Mouse (Mus musculus): Measurements from ENCODE around the gene Ppy. TPM values are rescaled to one million over a fixed set of nuclear protein-coding genes. Genes with fewer than 3 reads are reported as not detected.

The Ppy gene
- polyA plus RNA-seq, 1 experiment from 2014 or later = not detected

DNA sequence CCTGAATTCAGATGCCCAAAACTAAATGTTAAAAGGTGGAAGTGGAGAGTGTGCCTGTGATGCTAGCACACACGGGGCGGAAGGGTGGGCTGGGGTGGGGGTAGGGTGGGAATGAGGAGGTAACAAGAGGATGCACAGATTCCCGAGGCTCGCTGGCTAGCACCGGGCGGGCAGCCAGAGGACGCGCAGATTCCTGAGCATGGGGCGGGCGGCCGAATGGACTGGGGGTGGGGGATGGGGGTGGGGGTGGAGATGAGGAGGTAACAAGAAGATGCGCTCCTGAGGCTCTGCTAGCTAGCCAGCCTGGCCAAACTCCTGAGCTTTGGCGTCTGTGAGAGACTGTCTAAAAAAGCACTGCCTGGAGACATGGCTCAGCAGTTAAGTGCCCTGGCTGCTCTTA lies 30.7 kb downstream of the Ppy start:
- no peak overlapping the region for H3K27ac ChIP-seq
- no peaks in the 10 kb centered on the region for H3K79me2 ChIP-seq (ENCODE audit: inconsistent target)
- no peak overlapping the region for H3K4me3 ChIP-seq (ENCODE audit: inconsistent target)
- no peaks in the 10 kb centered on the region for H3K36me3 ChIP-seq (ENCODE audit: inconsistent target)
- WGBS (ENCODE audit: missing documents) = 37% methylated on average over 8 of the region's 13 CpGs

DNA sequence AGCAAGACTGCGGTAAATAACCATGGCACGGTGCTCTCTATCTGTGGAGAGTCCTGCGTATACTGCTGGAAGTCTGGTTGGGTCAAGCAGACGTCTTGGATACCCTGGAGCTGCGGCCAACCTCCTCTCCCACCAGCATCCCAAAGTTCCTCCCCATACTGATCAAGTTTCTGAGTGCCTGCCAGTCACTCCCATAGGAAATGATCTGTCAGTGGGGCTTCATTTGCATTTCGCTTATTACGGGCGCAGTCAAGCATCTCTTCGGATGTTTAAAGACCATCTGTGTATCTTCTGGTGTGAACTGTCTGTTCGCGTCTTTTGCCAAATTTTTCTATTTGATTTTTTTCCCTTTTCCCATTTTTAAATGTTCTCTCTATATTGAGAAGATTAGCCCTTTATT lies 31.5 kb downstream of the Ppy start:
- Histone ChIP-seq H3K4me3 (ENCODE audit: inconsistent target) (no peak overlapping the region), H3K79me2 (ENCODE audit: inconsistent target) (no peaks in the 10 kb centered on the region), H3K36me3 (ENCODE audit: inconsistent target) (no peaks in the 10 kb centered on the region), H3K27ac (no peak overlapping the region)
- WGBS (ENCODE audit: missing documents) = 80% methylated on average over 11 of the region's 11 CpGs

- H3K4me3 ChIP-seq (ENCODE audit: inconsistent target) = no peak overlapping the region
- H3K79me2 ChIP-seq (ENCODE audit: inconsistent target) = no peaks in the 10 kb centered on the region
- no peak overlapping the region for H3K27ac ChIP-seq
- WGBS (ENCODE audit: missing documents) = 53% methylated on average over 2 of the region's 2 CpGs
- H3K36me3 ChIP-seq (ENCODE audit: inconsistent target) = no peaks in the 10 kb centered on the region
These were observed 32.1 kb downstream of the Ppy start for GRCm38 (mm10) chr11:102068969-102069368.

- Histone ChIP-seq H3K79me2 (ENCODE audit: inconsistent target) (no peaks in the 10 kb centered on the region), H3K36me3 (ENCODE audit: inconsistent target) (no peaks in the 10 kb centered on the region), H3K27ac (no peak overlapping the region), H3K4me3 (ENCODE audit: inconsistent target) (no peak overlapping the region)
- whole genome bisulfite sequencing (ENCODE audit: missing documents) = 84% methylated on average over 11 of the region's 13 CpGs
These were observed 38.0 kb downstream of the Ppy start for GRCm38 (mm10) chr11:102063076-102063475.

- Histone ChIP-seq H3K27ac (no peak overlapping the region), H3K36me3 (ENCODE audit: inconsistent target) (no peaks in the 10 kb centered on the region), H3K79me2 (ENCODE audit: inconsistent target) (no peaks in the 10 kb centered on the region), H3K4me3 (ENCODE audit: inconsistent target) (no peak overlapping the region)
- 35% methylated on average over 16 of the region's 16 CpGs for WGBS (ENCODE audit: missing documents)
These were observed 39.1 kb downstream of the Ppy start for GRCm38 (mm10) chr11:102061941-102062473.

GRCm38 (mm10) chr11:102061236-102061940 lies 39.7 kb downstream of the Ppy start:
- no peak overlapping the region for H3K27ac ChIP-seq
- 3% methylated on average over 23 of the region's 23 CpGs for WGBS (ENCODE audit: missing documents)
- no peaks in the 10 kb centered on the region for H3K79me2 ChIP-seq (ENCODE audit: inconsistent target)
- peak overlapping the region; percentile 5; the same call in 1 of the 2 replicates for H3K4me3 ChIP-seq (ENCODE audit: inconsistent target)
- no peaks in the 10 kb centered on the region for H3K36me3 ChIP-seq (ENCODE audit: inconsistent target)

- WGBS (ENCODE audit: missing documents) = 29% methylated on average over 9 of the region's 9 CpGs
These were observed 47.3 kb downstream of the Ppy start for GRCm38 (mm10) chr11:102053847-102054246.

DNA sequence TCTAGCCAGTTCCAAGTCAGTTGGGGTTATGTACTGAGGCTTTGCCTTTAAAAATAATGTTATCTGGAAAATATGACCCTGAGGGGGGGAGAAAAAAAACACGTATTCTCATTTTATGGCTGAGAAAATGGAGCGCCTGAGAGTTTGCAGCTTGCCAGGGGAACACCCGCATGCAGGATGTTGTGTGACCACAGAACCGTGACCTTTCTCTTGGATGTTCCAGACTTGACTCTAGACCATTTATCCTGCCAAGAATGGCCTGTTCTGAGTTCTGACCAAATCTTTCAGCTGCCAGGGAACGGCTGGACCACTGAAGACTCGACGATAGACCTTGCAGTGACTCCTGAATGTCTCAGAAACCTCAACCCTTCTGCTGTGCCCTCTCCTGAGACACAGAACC lies 47.9 kb downstream of the Ppy start:
- no peaks in the 10 kb centered on the region for H3K36me3 ChIP-seq (ENCODE audit: inconsistent target)
- 79% methylated on average over 7 of the region's 7 CpGs for WGBS (ENCODE audit: missing documents)
- no peaks in the 10 kb centered on the region for H3K79me2 ChIP-seq (ENCODE audit: inconsistent target)
- no peak overlapping the region for H3K4me3 ChIP-seq (ENCODE audit: inconsistent target)
- no peak overlapping the region for H3K27ac ChIP-seq

More at GRCm38 (mm10) chr11:102053847-102054246, 47.3 kb downstream of the Ppy start:
- Histone ChIP-seq H3K4me3 (ENCODE audit: inconsistent target) (no peak overlapping the region), H3K27ac (no peak overlapping the region), H3K79me2 (ENCODE audit: inconsistent target) (no peaks in the 10 kb centered on the region), H3K36me3 (ENCODE audit: inconsistent target) (no peaks in the 10 kb centered on the region)

- 95% methylated on average over 12 of the region's 12 CpGs for WGBS (ENCODE audit: missing documents)
- Histone ChIP-seq H3K27ac (no peak overlapping the region), H3K4me3 (ENCODE audit: inconsistent target) (no peak overlapping the region)
These were observed 48.4 kb downstream of the Ppy start for GRCm38 (mm10) chr11:102052697-102053096.

GRCm38 (mm10) chr11:102051954-102052353 lies 49.2 kb downstream of the Ppy start:
- Histone ChIP-seq H3K79me2 (ENCODE audit: inconsistent target) (no peaks in the 10 kb centered on the region), H3K36me3 (ENCODE audit: inconsistent target) (no peaks in the 10 kb centered on the region), H3K4me3 (ENCODE audit: inconsistent target) (no peak overlapping the region), H3K27ac (no peak overlapping the region)
- 89% methylated on average over 4 of the region's 4 CpGs for WGBS (ENCODE audit: missing documents)

More at GRCm38 (mm10) chr11:102052697-102053096, 48.4 kb downstream of the Ppy start:
- H3K79me2 ChIP-seq (ENCODE audit: inconsistent target) = no peaks in the 10 kb centered on the region
- H3K36me3 ChIP-seq (ENCODE audit: inconsistent target) = no peaks in the 10 kb centered on the region

DNA sequence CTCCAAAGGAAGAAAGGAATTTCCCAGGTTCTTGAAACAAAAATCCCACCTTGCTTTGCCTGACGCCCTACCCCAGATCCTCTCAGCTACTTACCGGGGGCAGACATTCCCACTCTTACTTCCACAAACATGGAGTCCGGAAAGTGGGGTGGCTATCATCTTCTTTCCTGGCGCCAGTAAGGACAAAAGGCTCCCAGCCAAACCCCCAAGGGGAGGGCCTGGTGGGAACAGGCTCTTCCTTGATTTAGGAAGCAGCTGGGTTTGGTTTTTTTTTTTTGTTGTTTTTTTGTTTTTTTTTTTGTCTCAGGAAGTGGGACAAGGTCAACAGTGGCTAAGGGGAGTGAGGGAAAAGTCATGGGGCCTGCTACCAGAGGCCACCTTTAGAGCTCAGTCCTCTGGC lies 49.6 kb downstream of the Ppy start:
- H3K79me2 ChIP-seq (ENCODE audit: inconsistent target) = no peaks in the 10 kb centered on the region
- no peaks in the 10 kb centered on the region for H3K36me3 ChIP-seq (ENCODE audit: inconsistent target)
- no peak overlapping the region for H3K27ac ChIP-seq
- 98% methylated on average over 4 of the region's 4 CpGs for WGBS (ENCODE audit: missing documents)
- no peak overlapping the region for H3K4me3 ChIP-seq (ENCODE audit: inconsistent target)

Other genes with a start within 250 kb of the Ppy start
- not detected in 3 replicates for gene Meox1, start 206.9 kb downstream of the Ppy start, polyA plus RNA-seq (2018)
- not detected in 3 replicates for gene Sost, start 134.3 kb downstream of the Ppy start, polyA plus RNA-seq (2018)
- not detected in 3 replicates for gene Cfap97d1, start 117.0 kb downstream of the Ppy start, polyA plus RNA-seq (2018)
- 119 to 143 TPM (median 138 TPM) in 3 replicates for gene Dusp3, start 114.3 kb downstream of the Ppy start, polyA plus RNA-seq (2018)
- gene Mpp3, start 72.9 kb downstream of the Ppy start, polyA plus RNA-seq (2018) = not detected in 3 replicates
- gene Cd300lg, start 59.8 kb downstream of the Ppy start, polyA plus RNA-seq (2018) = 0.19 to 0.50 TPM (median 0.22 TPM) in 3 replicates
- not detected in 3 replicates for gene Mpp2, start 12.8 kb downstream of the Ppy start, polyA plus RNA-seq (2018)
- gene Pyy, start 6.5 kb upstream of the Ppy start, polyA plus RNA-seq (2018) = not detected in 3 replicates
- gene Nags, start 44.2 kb upstream of the Ppy start, polyA plus RNA-seq (2018) = not detected in 3 replicates
- 4.6 to 11.0 TPM (median 10.6 TPM) in 3 replicates for gene Tmem101, start 55.1 kb upstream of the Ppy start, polyA plus RNA-seq (2018)
- gene Lsm12, start 84.0 kb upstream of the Ppy start, polyA plus RNA-seq (2018) = 28.1 to 59.1 TPM (median 48.0 TPM) in 3 replicates
- gene G6pc3, start 88.3 kb upstream of the Ppy start, polyA plus RNA-seq (2018) = 17.7 to 29.9 TPM (median 27.6 TPM) in 3 replicates
- gene Hdac5, start 128.8 kb upstream of the Ppy start, polyA plus RNA-seq (2018) = 31.9 to 58.0 TPM (median 47.9 TPM) in 3 replicates
- gene BC030867, start 147.6 kb upstream of the Ppy start, polyA plus RNA-seq (2018) = 0.22 to 4.2 TPM (median 1.5 TPM) in 3 replicates
- gene Asb16, start 167.4 kb upstream of the Ppy start, polyA plus RNA-seq (2018) = not detected in 3 replicates
- gene Tmub2, start 183.6 kb upstream of the Ppy start, polyA plus RNA-seq (2018) = 30.1 to 47.5 TPM (median 30.9 TPM) in 3 replicates
- gene Atxn7l3, start 195.3 kb upstream of the Ppy start, polyA plus RNA-seq (2018) = 14.9 to 36.0 TPM (median 29.4 TPM) in 3 replicates
- gene Ubtf, start 218.4 kb upstream of the Ppy start, polyA plus RNA-seq (2018) = 44.6 to 66.0 TPM (median 62.1 TPM) in 3 replicates

Data from macrophage (primary cell).